Mouse (Mus musculus): ENCODE measurements around the gene Tmem235. TPM values are rescaled to one million over a fixed set of nuclear protein-coding genes. Genes with fewer than 3 reads are reported as not detected.

Gene Tmem235
- polyA plus RNA-seq, 1 experiment from 2014 or later = not detected

GRCm38 (mm10) chr11:117904442-117904841, 43.9 kb downstream of the Tmem235 start:
- Histone ChIP-seq H3K9me3 (replicated peaks; ENCODE audit: low read length) (no peaks in the 10 kb centered on the region), H3K4me2 (ENCODE audit: low read length) (no peak overlapping the region), H3K36me3 (ENCODE audit: insufficient read depth, low read length) (no peaks in the 10 kb centered on the region), H3K9ac (ENCODE audit: low read depth, low read length) (no peak overlapping the region), H3K4me3 (replicated peaks; ENCODE audit: low read depth, low read length) (no peak overlapping the region), H3K27me3 (ENCODE audit: insufficient read depth, low read length) (no peaks in the 10 kb centered on the region), H3K4me1 (replicated peaks; ENCODE audit: insufficient read depth, low read length) (no peaks in the 10 kb centered on the region), H3K27ac (no peak overlapping the region)
- TF ChIP-seq CTCF (IDR thresholded peaks at IDR 0.05; ENCODE audit: low read depth) = no peak
- DNase-seq (ENCODE audit: low spot score) (no peak), ATAC-seq (replicated peaks; ENCODE audit: low FRiP score, low read depth) (no peak)
- WGBS = 77% methylated on average over 8 of the region's 8 CpGs

GRCm38 (mm10) chr11:117909337-117909736, 48.8 kb downstream of the Tmem235 start:
- no peaks in the 10 kb centered on the region for H3K36me3 ChIP-seq (ENCODE audit: insufficient read depth, low read length)
- H3K9ac ChIP-seq (ENCODE audit: low read depth, low read length) = no peak overlapping the region
- ATAC-seq (replicated peaks; ENCODE audit: low FRiP score, low read depth) (no peak), DNase-seq (ENCODE audit: low spot score) (no peak)
- no peak overlapping the region for H3K27ac ChIP-seq
- no peak overlapping the region for H3K4me2 ChIP-seq (ENCODE audit: low read length)
- no peak for TF ChIP-seq CTCF (IDR thresholded peaks at IDR 0.05; ENCODE audit: low read depth)
- H3K27me3 ChIP-seq (ENCODE audit: insufficient read depth, low read length) = no peaks in the 10 kb centered on the region
- no peaks in the 10 kb centered on the region for H3K9me3 ChIP-seq (replicated peaks; ENCODE audit: low read length)
- WGBS = 81% methylated on average over 8 of the region's 8 CpGs
- H3K4me1 ChIP-seq (replicated peaks; ENCODE audit: insufficient read depth, low read length) = no peaks in the 10 kb centered on the region
- H3K4me3 ChIP-seq (replicated peaks; ENCODE audit: low read depth, low read length) = no peak overlapping the region

- TF ChIP-seq CTCF (IDR thresholded peaks at IDR 0.05; ENCODE audit: low read depth) = peak; percentile 96
- DNase-seq (ENCODE audit: low spot score) (peak; percentile 94), ATAC-seq (replicated peaks; ENCODE audit: low FRiP score, low read depth) (peak; percentile 57)
- Histone ChIP-seq H3K27me3 (ENCODE audit: insufficient read depth, low read length) (no peaks in the 10 kb centered on the region), H3K9ac (ENCODE audit: low read depth, low read length) (no peak overlapping the region), H3K27ac (no peak overlapping the region), H3K4me1 (replicated peaks; ENCODE audit: insufficient read depth, low read length) (no peaks in the 10 kb centered on the region), H3K4me2 (ENCODE audit: low read length) (peak overlapping the region; percentile 1; the same call in 1 of the 2 replicates), H3K4me3 (replicated peaks; ENCODE audit: low read depth, low read length) (no peak overlapping the region), H3K36me3 (ENCODE audit: insufficient read depth, low read length) (no peaks in the 10 kb centered on the region), H3K9me3 (replicated peaks; ENCODE audit: low read length) (no peaks in the 10 kb centered on the region; the same call in 1 of the 2 replicates)
- WGBS = 32% methylated on average over 13 of the region's 13 CpGs
Observed at GRCm38 (mm10) chr11:117912684-117913352, 52.3 kb downstream of the Tmem235 start.

- 48% methylated on average over 12 of the region's 12 CpGs for WGBS
- H3K27me3 ChIP-seq (ENCODE audit: insufficient read depth, low read length) = no peaks in the 10 kb centered on the region
- no peak overlapping the region for H3K4me2 ChIP-seq (ENCODE audit: low read length)
- H3K27ac ChIP-seq = no peak overlapping the region
- ATAC-seq (replicated peaks; ENCODE audit: low FRiP score, low read depth) (no peak), DNase-seq (ENCODE audit: low spot score) (no peak)
- TF ChIP-seq CTCF (IDR thresholded peaks at IDR 0.05; ENCODE audit: low read depth) = no peak
- no peaks in the 10 kb centered on the region; the same call in 1 of the 2 replicates for H3K9me3 ChIP-seq (replicated peaks; ENCODE audit: low read length)
- 0 out of 2 replicates have a peak, but pooled peaks cover 6% of the 10 kb centered on the region for H3K4me1 ChIP-seq (replicated peaks; ENCODE audit: insufficient read depth, low read length)
- no peak overlapping the region for H3K9ac ChIP-seq (ENCODE audit: low read depth, low read length)
- H3K36me3 ChIP-seq (ENCODE audit: insufficient read depth, low read length) = no peaks in the 10 kb centered on the region
- H3K4me3 ChIP-seq (replicated peaks; ENCODE audit: low read depth, low read length) = no peak overlapping the region
Observed at GRCm38 (mm10) chr11:117914531-117914930, 54.0 kb downstream of the Tmem235 start.

Other genes with a start within 250 kb of the Tmem235 start
- gene Tnrc6c, start 206.5 kb upstream of the Tmem235 start, polyA plus RNA-seq (2015; fragmentation: Nextera tagmentation; extraction: Ambion mirVana) = 8.7 and 8.8 TPM in 2 replicates
- 2.3 and 3.6 TPM in 2 replicates for gene Tmc8, start 78.7 kb upstream of the Tmem235 start, polyA plus RNA-seq (2015; fragmentation: Nextera tagmentation; extraction: Ambion mirVana)
- gene Tmc6, start 78.6 kb upstream of the Tmem235 start, polyA plus RNA-seq (2015; fragmentation: Nextera tagmentation; extraction: Ambion mirVana) = 38.8 and 39.2 TPM in 2 replicates
- not detected in 2 replicates for gene 6030468B19Rik, start 63.1 kb upstream of the Tmem235 start, polyA plus RNA-seq (2015; fragmentation: Nextera tagmentation; extraction: Ambion mirVana)
- gene Gm20708, start 51.1 kb upstream of the Tmem235 start, polyA plus RNA-seq (2015; fragmentation: Nextera tagmentation; extraction: Ambion mirVana) = 0.19 and 0.21 TPM in 2 replicates
- gene Syngr2, start 51.1 kb upstream of the Tmem235 start, polyA plus RNA-seq (2015; fragmentation: Nextera tagmentation; extraction: Ambion mirVana) = 107 and 115 TPM in 2 replicates
- 4.5 and 5.4 TPM in 2 replicates for gene Afmid, start 34.8 kb upstream of the Tmem235 start, polyA plus RNA-seq (2015; fragmentation: Nextera tagmentation; extraction: Ambion mirVana)
- gene Tk1, start 34.7 kb upstream of the Tmem235 start, polyA plus RNA-seq (2015; fragmentation: Nextera tagmentation; extraction: Ambion mirVana) = 51.6 and 64.0 TPM in 2 replicates
- gene Birc5, start 11.5 kb upstream of the Tmem235 start, polyA plus RNA-seq (2015; fragmentation: Nextera tagmentation; extraction: Ambion mirVana) = 145 and 155 TPM in 2 replicates
- gene Tha1, start 12.7 kb downstream of the Tmem235 start, polyA plus RNA-seq (2015; fragmentation: Nextera tagmentation; extraction: Ambion mirVana) = 6.4 and 7.1 TPM in 2 replicates
- 11.7 and 14.4 TPM in 2 replicates for gene Socs3, start 109.3 kb downstream of the Tmem235 start, polyA plus RNA-seq (2015; fragmentation: Nextera tagmentation; extraction: Ambion mirVana)
- 29.6 and 32.0 TPM in 2 replicates for gene Pgs1, start 125.5 kb downstream of the Tmem235 start, polyA plus RNA-seq (2015; fragmentation: Nextera tagmentation; extraction: Ambion mirVana)

All from kidney, postnatal 0 days (tissue).